Mouse (Mus musculus) kidney, postnatal 14 days (tissue): Measurements from ENCODE around the gene Zdhhc1.

Experiments used
- DNase-seq: peaks from one replicate; pipeline ENCODE4 v3.0.0; 2022; ENCODE audit warnings: mixed read lengths

The Zdhhc1 gene

DNA sequence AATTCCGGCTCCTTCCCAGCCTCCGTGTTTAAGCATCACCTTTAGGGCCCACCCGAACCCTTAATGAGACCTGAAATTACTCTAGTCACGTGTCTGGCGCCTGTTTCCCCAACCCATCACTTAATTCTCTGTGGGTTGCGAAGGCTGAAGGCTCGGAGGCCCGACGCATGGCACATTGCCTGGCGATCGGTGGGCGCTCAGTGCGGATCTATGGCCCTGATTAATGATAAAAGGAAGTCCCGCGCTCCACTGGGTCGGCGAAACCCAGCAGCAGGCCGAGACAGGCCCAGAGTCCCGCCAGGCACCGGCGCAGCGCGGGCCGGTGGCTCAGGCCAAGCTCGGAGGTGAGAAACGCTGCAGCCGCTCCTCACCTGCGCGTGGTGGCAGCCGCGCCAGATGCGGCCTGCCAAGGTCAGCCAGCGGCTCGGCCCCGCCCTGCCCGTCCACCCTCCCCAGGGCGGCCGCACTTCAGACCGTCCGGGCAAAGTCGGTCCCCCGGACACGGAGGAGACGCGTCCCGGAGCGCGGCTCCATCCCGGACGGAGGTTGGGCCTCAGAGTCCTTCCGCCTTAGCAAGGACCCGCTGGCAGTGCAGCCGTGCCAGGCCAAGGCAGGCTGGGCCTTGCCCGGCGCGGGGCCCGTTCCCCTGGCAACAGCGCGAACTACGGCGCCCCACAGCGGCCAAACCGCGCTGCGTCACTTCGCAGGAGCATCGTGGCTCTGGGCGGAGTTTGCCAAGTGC lies at the start of gene Zdhhc1:
Gene Zdhhc1 (minus strand): TSS at position 464 of the 742 bp plus-strand sequence.
- DNase-seq: peak; percentile 92

DNA sequence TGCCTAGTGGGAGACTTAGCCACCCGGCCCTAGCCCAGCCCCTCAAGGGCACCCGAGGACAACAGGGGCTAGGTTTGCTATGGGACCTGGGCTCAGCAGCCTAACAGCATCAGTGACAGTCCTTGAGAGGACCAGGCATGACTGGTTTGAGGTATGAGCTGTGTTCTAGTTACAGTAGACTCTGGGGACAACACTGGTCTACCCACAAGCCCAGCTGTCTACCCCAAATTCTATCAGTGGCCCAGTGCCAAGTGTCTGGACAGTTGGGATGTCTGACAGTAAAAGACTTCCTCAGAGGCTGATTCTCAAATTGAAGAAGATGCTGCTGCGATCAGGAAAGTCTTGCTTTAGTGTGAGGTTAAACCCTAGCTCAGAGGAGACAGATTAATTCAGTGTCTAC lies 48.5 kb upstream of the Zdhhc1 start:
- no peak for DNase-seq

DNA sequence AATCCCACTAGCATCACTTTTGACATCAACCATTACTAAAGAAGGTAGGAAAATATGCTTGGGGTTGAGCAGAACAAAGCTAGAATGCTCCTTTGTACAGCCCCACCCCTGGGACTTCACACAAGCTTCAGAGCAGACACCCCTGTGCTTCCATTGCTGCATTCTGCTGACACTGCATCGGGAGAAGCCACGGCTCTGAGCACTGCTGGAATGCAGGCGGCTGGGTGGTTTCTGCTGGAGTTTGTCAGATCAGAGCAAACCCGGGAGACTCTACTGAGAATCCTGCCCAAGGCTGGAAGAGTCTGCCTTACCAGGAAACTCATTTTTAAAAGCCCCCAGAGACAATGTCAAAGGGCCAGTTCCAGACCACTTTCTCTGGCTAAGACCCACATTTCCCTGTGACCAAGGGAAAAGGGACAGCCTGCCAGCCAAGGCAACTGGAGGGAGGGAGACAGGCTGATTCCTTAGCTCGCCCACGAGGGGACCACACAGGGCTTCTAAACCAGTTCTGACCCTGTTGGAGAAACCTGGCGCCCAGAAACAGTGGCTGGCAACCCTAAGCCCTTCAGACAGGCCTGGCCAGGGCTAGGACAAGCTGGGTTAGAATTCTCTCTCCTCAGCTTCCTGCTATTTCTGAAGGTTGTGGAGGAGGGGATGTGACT lies 48.0 kb upstream of the Zdhhc1 start:
- DNase-seq: peak; percentile 77

DNA sequence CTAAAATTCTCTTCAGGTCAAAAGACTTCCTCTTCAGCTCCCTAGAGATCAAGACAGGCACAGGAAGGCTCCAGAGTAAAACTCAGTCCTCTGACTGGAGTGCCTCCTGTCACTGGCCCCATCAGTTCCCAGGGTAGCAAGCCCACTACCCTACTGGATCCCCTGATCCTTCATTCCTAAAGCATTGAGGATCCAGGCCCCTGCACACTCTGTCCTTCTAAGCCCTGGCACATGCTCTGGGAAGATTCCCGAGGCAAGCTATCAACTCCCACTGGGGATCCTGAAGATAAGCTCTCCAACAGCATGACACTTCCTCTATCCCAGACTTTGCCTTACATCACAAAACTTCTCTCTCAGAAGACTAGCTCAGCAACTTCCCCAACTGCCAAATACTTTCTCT lies 47.0 kb upstream of the Zdhhc1 start:
- DNase-seq: no peak

DNA sequence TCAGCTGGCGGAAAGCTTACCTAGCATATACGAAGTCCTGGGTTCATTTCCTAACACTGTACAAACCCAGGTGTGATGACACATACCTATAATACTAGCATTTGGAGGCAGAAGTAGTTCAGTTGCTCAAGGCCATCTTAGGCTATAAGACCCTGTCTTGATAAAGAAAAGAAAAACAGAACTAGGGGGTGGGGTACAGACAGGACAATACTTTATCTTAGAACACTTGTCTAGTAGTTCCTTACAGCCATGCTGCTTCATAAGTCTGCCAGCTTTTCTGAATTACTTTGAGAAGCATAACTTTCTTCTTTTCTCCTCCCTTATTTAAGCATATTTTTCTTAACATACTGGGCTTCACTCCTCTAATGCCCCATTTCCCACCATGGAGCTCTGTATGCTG lies 46.1 kb upstream of the Zdhhc1 start:
- no peak for DNase-seq

DNA sequence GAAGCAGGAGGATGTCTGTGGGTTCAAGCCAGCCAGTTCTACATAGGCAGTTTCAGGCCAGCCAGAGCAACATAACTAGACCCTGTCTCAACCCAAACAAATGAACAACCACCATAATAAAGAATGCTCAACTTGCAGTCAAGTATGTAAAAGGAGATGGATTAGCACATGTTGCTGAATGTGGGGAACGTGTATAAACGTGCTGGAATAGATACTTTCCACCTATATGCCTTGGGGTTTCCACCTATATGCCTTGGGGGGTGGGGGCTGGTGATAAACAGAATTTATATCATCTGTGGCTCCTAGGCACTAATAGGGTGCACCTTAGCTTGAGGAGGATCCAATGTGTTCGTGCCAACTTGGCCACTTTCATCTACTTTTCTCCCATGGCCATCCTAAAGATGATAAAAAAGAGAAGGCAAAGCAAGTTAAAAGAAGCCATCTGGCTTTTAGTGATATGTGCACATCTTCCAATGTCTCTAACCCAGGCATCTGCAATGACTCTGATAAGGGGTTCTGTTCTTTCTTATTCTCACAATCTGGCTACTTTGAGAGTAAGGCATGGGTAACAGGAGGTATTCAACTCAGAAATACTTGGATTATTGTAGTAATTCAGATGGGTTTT lies 45.4 kb upstream of the Zdhhc1 start:
- no peak for DNase-seq

DNA sequence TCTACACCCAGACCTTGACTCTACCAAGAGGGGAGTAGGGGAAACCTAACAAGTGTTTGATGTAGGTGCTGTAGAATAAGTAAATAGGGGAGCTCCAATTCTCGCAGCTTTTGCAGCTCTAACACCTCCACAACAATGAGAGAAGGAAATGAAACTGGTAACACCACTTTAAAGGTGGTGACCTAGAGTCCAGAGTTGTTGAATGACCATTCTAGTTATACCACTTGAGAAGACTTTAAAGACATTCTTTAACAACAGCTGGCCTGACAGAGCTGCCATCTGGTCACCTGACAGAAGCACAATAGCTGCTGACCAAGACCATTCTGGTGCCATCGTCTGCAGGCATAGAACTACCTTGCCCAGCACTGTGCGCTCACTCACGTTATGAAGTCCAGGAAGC lies 42.2 kb upstream of the Zdhhc1 start:
- DNase-seq: no peak

DNA sequence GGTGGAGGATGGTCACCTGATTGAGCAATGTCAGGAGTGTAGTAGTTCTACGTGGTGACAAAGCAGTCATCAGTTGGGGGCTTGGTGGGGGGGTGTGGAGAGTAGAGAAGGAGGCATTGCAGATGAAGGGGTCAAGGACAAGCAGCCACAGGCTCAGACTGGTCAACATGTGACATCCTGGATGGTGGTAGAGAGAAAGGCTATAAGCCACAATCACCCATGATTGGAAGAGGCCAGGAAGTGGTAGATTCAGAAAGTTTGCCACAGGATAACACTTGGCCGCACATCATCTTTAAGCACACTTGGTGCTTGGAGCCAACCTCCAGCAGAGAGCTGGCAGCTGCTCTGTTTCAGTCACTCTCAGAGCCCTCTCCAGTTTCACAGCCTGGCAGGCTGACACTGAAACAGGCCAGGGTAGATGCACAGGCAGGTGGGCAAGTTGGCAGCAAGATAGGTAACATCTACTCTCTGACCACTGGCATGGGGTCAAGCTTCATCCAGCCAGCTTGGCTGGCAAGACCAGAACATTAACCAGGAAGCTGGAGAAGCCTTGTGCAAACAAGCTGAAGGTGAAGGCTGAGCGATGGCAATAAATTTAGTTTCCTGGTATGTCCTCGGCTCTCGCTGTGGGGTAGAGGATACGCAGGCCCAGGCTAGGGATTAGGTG lies 40.4 kb upstream of the Zdhhc1 start:
- no peak for DNase-seq

DNA sequence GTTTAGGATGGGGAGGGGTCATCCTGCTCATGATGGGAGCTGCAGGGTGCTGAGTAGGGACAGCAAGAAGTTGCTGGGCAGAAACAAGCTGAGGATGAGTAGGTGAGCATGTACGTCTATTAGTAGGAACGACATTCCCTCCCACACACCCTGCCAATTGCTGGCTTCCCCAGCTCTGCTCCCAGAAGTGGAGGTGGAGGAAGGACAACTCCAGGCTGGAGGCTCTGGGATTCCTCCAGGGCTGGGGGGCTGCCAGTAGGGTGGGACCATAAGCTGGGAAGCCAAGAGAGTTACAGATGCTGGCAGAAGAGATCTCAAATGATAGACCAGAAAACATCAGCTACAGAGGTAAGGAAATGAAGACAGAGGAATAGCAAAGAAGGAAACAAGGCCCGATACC lies 39.8 kb upstream of the Zdhhc1 start:
- DNase-seq: no peak

DNA sequence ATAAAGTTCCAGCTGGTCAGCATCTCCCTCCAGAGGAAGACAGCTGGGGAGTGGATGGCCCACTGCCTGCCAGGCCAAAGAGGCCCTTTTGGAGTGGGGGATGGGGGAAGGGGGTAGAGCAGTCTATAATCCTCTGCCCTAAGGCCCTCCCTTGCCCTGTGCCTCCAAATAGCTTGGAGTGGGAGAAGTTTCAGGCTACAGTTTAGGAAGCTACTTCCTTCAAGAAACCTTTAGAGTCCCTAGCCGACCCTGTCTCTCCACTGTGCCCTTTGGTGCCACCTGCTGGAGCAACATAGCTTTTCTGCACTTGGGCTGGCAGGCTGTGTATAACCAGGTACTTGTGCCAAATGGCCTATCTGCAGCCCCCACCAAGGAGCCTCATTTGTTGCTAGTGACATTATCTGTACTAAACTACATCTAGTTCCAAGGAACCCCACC lies 37.2 kb upstream of the Zdhhc1 start:
- peak; percentile 81 for DNase-seq

DNA sequence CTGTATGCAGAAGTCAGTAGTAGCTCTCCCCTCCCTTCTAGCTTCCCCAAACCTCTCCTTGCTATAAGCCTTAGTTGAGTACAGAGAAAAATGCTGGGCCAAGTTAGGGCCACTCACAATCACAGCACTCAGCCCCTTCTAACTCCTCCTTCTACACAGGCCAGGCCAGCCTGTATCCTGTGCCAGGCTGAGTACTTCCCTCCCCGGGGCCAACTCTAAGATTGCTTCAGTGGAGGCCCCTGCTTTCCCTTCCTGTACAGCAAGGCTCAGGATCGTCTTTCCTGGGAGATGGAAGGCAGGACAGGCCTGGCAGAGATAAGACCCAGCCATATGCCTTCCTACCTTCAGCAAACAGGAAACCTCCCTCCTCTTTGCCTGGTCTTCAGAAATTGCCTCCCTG lies 36.7 kb upstream of the Zdhhc1 start:
- no peak for DNase-seq

DNA sequence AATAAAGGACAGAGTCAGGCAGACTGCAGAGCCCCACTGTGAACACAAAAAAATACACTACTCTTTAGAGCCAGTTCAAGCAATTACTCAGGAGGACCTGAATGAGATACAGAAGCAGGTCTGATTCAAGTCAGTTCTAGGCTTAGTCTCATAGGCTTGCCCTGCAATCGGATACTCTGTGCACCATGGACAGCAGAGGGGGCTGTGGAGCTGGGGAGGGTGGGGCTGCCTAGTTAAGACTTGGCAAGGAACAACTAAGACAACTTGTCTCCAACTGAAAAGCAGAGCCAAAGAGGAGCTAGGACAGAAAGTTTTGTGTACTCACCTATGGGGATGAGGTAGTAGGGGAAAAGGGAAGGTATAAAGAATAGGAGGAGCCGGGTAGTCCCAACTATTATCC lies 35.1 kb upstream of the Zdhhc1 start:
- peak; percentile 56 for DNase-seq

DNA sequence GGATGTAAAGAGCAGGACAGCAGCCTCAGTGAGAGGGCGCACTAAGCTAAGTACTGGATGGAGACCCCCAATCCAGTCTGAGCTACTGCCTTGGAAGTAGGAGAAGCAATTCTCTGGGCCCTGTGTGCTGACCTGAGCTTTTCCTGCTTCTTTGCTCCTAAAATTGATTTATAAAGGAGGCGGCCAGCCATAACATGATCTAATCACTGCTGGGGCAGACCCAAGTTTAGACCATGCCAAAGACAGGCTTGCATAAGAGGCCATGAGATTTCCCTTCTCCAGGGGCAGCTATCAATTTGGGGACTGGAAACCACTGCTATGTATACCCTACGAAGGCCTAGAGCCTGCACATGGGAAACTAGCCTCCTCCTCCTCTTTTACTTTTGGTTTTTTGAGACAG lies 32.6 kb upstream of the Zdhhc1 start:
- peak; percentile 63 for DNase-seq

DNA sequence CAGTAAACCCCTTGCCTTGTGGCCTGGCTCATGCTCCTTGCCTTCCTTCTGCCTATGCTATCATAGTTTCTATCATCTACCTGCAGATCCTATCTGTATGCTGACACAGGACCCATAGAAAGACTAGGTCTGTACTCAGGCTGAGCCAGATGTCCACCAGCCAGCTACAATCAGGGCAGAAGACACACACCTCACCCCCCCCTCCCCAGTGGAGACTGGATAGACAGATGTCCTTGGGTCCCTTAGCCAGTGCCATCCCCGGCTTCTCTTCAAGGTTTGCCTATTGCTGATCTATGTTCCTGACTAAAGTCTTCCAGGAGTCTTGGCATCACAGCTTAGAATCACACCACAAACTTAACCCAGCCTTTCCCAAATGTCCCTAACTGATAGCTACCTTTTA lies 31.5 kb upstream of the Zdhhc1 start:
- DNase-seq: no peak

DNA sequence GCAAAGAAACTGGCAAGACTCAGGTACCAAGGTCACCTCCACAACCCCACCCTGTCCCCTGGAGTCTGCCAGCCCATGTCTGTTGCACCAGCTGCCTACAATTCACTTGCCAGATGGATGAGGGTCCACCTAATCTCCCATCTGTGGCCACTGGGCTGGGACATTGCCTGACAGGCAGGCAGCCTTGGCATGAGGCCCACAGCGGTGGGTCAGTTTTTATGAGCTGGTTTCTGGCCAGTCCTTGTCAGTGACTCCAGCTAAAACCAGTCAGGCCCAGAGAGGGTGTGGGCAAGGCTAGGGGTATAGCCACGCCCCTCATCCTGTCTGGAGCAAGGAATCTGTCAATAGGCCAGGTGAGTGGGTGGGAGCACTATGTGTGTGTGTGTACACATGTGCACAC lies 30.4 kb upstream of the Zdhhc1 start:
- peak; percentile 82 for DNase-seq

DNA sequence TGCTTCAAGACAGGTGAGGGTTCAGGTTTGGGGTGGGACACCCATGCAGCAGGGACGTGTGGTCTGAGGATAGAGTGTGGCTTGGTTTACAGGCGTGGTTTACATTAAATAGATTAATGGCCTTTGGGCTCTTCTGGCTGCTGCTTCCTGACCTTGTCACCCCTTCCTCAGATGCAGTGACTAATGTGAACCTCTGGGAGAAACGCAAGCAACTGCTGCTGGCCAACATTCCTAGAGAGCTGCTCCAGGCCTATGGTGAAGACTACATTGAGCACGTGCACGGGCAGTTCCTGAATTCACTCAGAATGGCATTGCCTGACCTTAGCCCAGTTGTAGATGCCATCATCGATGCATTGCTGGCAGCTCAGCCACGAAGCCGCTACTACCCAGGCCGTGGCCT lies 26.2 kb upstream of the Zdhhc1 start:
- DNase-seq: no peak

DNA sequence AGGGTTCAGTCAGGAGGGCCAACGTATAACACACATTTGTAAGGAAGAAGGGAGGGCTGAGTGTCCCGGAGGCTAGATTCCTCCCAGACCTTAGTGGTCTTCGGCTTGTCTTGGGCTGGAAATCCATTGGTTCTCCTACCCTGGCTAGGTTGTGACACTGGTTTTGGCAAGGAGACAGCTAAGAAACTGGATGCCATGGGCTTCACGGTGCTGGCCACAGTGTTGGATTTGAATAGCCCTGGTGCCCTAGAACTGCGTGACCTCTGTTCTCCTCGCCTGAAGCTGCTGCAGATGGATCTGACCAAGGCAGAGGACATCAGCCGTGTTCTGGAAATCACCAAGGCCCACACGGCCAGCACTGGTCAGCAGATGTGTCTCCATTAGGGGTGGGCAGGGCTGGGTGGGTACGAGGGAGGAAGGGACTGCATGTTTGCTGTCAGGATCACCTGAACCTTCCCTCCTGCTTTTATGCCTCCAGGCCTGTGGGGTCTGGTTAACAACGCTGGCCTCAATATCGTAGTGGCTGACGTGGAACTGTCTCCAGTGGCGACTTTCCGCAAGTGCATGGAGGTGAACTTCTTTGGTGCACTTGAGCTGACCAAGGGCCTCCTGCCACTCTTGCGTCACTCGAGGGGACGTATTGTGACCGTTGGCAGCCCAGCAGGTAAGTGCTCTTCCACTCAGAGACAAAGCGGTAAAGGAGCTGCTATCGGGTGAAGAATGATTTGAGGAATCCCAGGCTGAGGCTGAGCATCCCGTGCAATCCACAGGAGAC lies 25.5 kb upstream of the Zdhhc1 start:
- no peak for DNase-seq

DNA sequence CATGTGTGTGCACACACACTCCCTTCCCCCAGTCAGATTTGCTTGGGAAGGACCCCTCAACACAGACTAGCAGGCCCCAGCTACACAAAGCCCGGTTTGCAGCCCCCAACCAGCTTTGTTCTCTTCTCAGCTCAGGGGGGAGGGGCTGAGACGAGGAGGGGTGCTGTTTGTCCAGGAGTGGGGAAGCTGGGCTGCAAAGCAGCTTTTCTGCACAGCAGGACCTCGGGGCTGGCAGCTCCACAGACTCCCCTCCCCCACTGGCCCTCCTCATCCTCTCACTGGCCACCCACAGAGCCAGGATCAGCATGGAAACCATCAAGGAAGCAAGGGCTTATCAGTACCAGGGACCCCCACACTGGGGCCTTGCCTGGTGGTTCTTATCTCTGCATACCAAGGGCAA lies 24.4 kb upstream of the Zdhhc1 start:
- DNase-seq: no peak

DNA sequence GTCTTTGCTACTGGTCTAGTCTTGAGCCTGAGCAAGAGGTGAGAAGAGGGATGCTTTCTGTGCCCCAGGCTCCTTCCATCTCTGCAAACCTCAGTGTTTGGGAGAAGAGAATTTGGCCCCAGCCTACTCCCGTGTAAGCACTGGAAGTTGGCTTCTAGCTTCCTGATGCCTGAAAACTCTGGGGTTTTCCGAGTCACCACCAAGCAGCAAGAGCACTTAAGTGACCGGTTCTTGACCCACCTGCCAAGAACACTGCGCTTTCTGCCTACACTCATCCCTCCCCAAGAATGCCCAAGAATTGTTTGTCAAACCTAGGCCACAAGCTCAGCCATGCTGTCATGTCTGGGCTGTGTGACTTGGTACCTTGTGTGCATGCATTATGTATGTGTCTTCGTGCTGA lies 23.8 kb upstream of the Zdhhc1 start:
- DNase-seq: no peak

DNA sequence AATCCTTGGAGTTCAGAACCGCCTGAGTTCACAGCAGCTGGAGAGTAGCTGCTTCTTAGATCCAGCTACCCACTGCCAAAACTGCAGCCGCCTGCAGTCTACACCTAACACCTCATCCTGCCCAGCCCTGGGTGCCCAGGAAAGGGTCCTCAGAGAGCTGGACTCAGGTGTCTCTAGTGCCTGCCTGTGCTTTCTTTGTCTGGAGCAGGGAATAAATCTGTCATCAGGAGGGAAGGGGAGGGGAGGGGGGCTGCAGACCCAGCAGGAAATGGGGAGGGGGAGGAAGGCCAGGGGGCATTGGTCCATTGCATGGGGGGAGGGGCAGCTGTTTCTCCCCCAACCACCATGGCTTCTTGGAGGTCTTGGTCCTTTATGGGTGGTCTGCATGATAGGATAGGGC lies 22.9 kb upstream of the Zdhhc1 start:
- DNase-seq: no peak

DNA sequence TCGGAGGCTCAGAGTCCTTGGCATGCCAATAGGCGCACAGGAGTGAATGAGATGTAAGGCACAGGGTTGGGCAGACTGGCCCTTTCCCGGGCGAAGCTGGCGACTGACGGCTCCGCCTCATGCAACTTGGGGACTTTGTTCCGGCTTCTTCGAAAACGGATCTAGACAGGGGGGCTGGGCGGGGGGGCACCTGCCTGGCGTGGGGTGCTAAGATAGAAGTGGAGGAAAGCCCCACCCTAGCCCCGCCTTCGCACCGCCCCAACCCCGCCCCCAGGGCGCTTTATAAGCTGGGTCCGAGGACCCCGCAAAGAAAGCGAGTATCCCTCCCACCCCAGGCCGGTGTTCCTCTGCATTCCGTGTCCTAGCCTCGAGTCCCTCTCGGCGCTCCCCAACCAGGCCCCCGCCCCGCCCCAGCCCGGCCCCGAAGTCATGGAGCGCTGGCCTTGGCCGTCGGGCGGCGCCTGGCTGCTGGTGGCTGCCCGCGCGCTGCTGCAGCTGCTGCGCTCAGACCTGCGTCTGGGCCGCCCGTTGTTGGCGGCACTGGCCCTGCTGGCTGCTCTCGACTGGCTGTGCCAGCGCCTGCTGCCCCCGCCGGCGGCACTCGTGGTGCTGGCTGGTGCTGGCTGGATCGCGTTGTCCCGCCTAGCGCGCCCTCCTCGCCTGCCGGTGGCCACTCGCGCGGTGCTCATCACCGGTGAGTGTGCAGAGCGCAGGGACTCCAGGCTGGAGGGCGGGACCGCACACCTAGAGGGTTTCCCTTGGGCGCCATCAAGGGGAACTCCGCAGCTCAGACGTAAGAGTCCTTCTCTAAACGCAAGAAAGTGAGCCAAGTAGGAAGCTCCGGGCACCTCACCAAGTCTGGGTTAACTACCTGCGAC lies 22.0 kb upstream of the Zdhhc1 start, which contains the start of gene Hsd11b2:
Gene Hsd11b2 (plus strand): TSS at position 320 of the 878 bp plus-strand sequence.
- DNase-seq: peak; percentile 72

DNA sequence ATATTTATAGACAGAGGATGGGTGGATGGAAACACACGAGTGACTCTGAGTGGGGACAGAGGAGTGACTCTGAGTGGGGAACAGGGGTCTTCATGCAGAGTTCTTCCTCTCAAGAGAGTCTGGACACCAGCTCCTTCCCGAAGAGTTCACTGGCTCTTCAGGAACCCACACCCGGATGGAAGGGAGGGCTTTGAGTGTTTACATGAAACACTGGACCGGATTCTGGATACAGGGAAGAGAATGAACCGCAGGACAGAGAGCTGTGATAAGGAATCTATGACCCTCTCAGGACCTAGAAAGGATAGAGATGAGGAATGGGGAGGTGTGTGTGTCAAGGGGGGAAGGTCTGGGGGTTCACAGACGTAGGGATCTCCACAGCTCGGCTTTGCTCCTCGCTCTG lies 20.6 kb upstream of the Zdhhc1 start:
- no peak for DNase-seq
